Mouse (Mus musculus) embryonic fibroblast, embryonic 13.5 days (primary cell): ENCODE measurements at regions not wholly inside any gene's neighbourhood (a gene's known extent, or its start where the extent isn't known, plus 50 kb on each side); places are given as distances from the start of the nearest gene placed in this dataset.

ENCODE experiments used
- CTCF ChIP-seq: IDR thresholded peaks from 2 replicates; pipeline ENCODE4 v1.5.1; 2011; ENCODE audit warnings: mild to moderate bottlenecking, control low read depth, low read length, moderate library complexity, borderline replicate concordance; ENCODE audit not compliant: insufficient read depth
- POLR2A ChIP-seq: IDR thresholded peaks from 2 replicates; pipeline ENCODE4 v1.6.1; 2011; ENCODE audit warnings: low read depth, mild to moderate bottlenecking, control low read depth, low read length, moderate library complexity

DNA sequence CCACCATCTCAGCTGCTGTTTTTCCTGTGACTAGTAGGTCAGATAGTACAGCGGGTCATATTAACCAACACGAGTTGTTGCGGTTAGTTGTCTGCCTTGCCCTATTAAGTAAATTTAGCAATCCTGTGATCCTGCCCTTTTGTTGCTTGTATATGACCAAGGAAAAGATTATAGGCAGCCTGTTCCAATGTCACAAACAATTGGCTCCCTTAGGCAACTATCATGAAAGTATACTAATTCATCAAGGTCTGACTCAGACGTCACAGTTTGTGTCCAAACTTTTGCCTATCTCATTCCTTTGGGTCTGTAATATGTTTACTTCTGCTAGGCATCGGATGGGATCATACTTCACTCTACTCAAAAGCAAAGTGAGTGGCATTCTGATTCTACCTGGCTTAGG, 100.4 kb upstream of the Fggy start:
- TF ChIP-seq CTCF (no peak), POLR2A (no peak)
